Mouse (Mus musculus): ENCODE measurements at regions not wholly inside any gene's neighbourhood (a gene's known extent, or its start where the extent isn't known, plus 50 kb on each side); places are given as distances from the start of the nearest gene placed in this dataset.

GRCm38 (mm10) chr12:16006688-16007087 is 190.0 kb upstream of the Trib2 start:
- Histone ChIP-seq H3K36me3 (ENCODE audit: control insufficient read depth, insufficient read depth, low read length) (no peaks in the 10 kb centered on the region), H3K27me3 (ENCODE audit: control insufficient read depth, insufficient read depth, low read length) (no peaks in the 10 kb centered on the region), H3K4me3 (ENCODE audit: low read depth, low read length) (no peak overlapping the region), H3K9me3 (ENCODE audit: control insufficient read depth, low read depth, low read length) (no peaks in the 10 kb centered on the region), H3K4me1 (ENCODE audit: control insufficient read depth, insufficient read depth, low read length) (no peaks in the 10 kb centered on the region), H3K4me2 (replicated peaks; ENCODE audit: low read depth, low read length) (no peak overlapping the region), H3K9ac (replicated peaks; ENCODE audit: low read depth, low read length) (no peak overlapping the region), H3K27ac (ENCODE audit: low read length) (no peak overlapping the region)
- no peak for ATAC-seq (ENCODE audit: insufficient number of reproducible peaks, insufficient read depth, low FRiP score, low read depth)
- 83% methylated on average over 5 of the region's 5 CpGs for WGBS

GRCm38 (mm10) chr12:16006286-16006685 is 189.6 kb upstream of the Trib2 start:
- Histone ChIP-seq H3K4me2 (replicated peaks; ENCODE audit: low read depth, low read length) (no peak overlapping the region), H3K4me1 (ENCODE audit: control insufficient read depth, insufficient read depth, low read length) (no peaks in the 10 kb centered on the region), H3K9ac (replicated peaks; ENCODE audit: low read depth, low read length) (no peak overlapping the region), H3K9me3 (ENCODE audit: control insufficient read depth, low read depth, low read length) (no peaks in the 10 kb centered on the region), H3K4me3 (ENCODE audit: low read depth, low read length) (no peak overlapping the region), H3K27ac (ENCODE audit: low read length) (no peak overlapping the region), H3K36me3 (ENCODE audit: control insufficient read depth, insufficient read depth, low read length) (no peaks in the 10 kb centered on the region), H3K27me3 (ENCODE audit: control insufficient read depth, insufficient read depth, low read length) (no peaks in the 10 kb centered on the region)
- 94% methylated on average over 5 of the region's 5 CpGs for WGBS
- no peak for ATAC-seq (ENCODE audit: insufficient number of reproducible peaks, insufficient read depth, low FRiP score, low read depth)

- Histone ChIP-seq H3K36me3 (ENCODE audit: control insufficient read depth, insufficient read depth, low read length) (no peaks in the 10 kb centered on the region), H3K4me3 (ENCODE audit: low read depth, low read length) (no peak overlapping the region), H3K9me3 (ENCODE audit: control insufficient read depth, low read depth, low read length) (no peaks in the 10 kb centered on the region), H3K27me3 (ENCODE audit: control insufficient read depth, insufficient read depth, low read length) (no peaks in the 10 kb centered on the region), H3K9ac (replicated peaks; ENCODE audit: low read depth, low read length) (no peak overlapping the region), H3K27ac (ENCODE audit: low read length) (no peak overlapping the region), H3K4me2 (replicated peaks; ENCODE audit: low read depth, low read length) (no peak overlapping the region), H3K4me1 (ENCODE audit: control insufficient read depth, insufficient read depth, low read length) (no peaks in the 10 kb centered on the region)
- 91% methylated on average over 7 of the region's 7 CpGs for WGBS
- no peak for ATAC-seq (ENCODE audit: insufficient number of reproducible peaks, insufficient read depth, low FRiP score, low read depth)
Measured at GRCm38 (mm10) chr12:16001811-16002210, 185.1 kb upstream of the Trib2 start.

- WGBS, result 87% methylated on average over 5 of the region's 5 CpGs
- ATAC-seq (ENCODE audit: insufficient number of reproducible peaks, insufficient read depth, low FRiP score, low read depth), result no peak
- H3K27me3 ChIP-seq (ENCODE audit: control insufficient read depth, insufficient read depth, low read length), result no peaks in the 10 kb centered on the region
- H3K4me2 ChIP-seq (replicated peaks; ENCODE audit: low read depth, low read length), result no peak overlapping the region
- H3K36me3 ChIP-seq (ENCODE audit: control insufficient read depth, insufficient read depth, low read length), result no peaks in the 10 kb centered on the region
- no peak overlapping the region for H3K27ac ChIP-seq (ENCODE audit: low read length)
- no peak overlapping the region for H3K9ac ChIP-seq (replicated peaks; ENCODE audit: low read depth, low read length)
- H3K4me1 ChIP-seq (ENCODE audit: control insufficient read depth, insufficient read depth, low read length), result no peaks in the 10 kb centered on the region
- no peak overlapping the region for H3K4me3 ChIP-seq (ENCODE audit: low read depth, low read length)
- no peaks in the 10 kb centered on the region for H3K9me3 ChIP-seq (ENCODE audit: control insufficient read depth, low read depth, low read length)
Measured at GRCm38 (mm10) chr12:16001225-16001624, 184.5 kb upstream of the Trib2 start.

GRCm38 (mm10) chr12:15998331-15998730 is 181.6 kb upstream of the Trib2 start:
- H3K9ac ChIP-seq (replicated peaks; ENCODE audit: low read depth, low read length), result no peak overlapping the region
- H3K4me1 ChIP-seq (ENCODE audit: control insufficient read depth, insufficient read depth, low read length), result no peaks in the 10 kb centered on the region
- H3K9me3 ChIP-seq (ENCODE audit: control insufficient read depth, low read depth, low read length), result no peaks in the 10 kb centered on the region
- H3K27ac ChIP-seq (ENCODE audit: low read length), result no peak overlapping the region
- no peak overlapping the region for H3K4me3 ChIP-seq (ENCODE audit: low read depth, low read length)
- no peak overlapping the region for H3K4me2 ChIP-seq (replicated peaks; ENCODE audit: low read depth, low read length)
- H3K36me3 ChIP-seq (ENCODE audit: control insufficient read depth, insufficient read depth, low read length), result no peaks in the 10 kb centered on the region
- no peaks in the 10 kb centered on the region for H3K27me3 ChIP-seq (ENCODE audit: control insufficient read depth, insufficient read depth, low read length)
- ATAC-seq (ENCODE audit: insufficient number of reproducible peaks, insufficient read depth, low FRiP score, low read depth), result no peak

- Histone ChIP-seq H3K27me3 (ENCODE audit: control insufficient read depth, insufficient read depth, low read length) (no peaks in the 10 kb centered on the region), H3K36me3 (ENCODE audit: control insufficient read depth, insufficient read depth, low read length) (no peaks in the 10 kb centered on the region), H3K27ac (ENCODE audit: low read length) (no peak overlapping the region), H3K9ac (replicated peaks; ENCODE audit: low read depth, low read length) (no peak overlapping the region), H3K4me2 (replicated peaks; ENCODE audit: low read depth, low read length) (no peak overlapping the region), H3K4me3 (ENCODE audit: low read depth, low read length) (no peak overlapping the region), H3K4me1 (ENCODE audit: control insufficient read depth, insufficient read depth, low read length) (no peaks in the 10 kb centered on the region), H3K9me3 (ENCODE audit: control insufficient read depth, low read depth, low read length) (no peaks in the 10 kb centered on the region)
- ATAC-seq (ENCODE audit: insufficient number of reproducible peaks, insufficient read depth, low FRiP score, low read depth), result no peak
- 68% methylated on average over 3 of the region's 3 CpGs for WGBS
Measured at GRCm38 (mm10) chr12:15993866-15994265, 177.1 kb upstream of the Trib2 start.

GRCm38 (mm10) chr12:15986351-15986750 is 169.6 kb upstream of the Trib2 start:
- Histone ChIP-seq H3K36me3 (ENCODE audit: control insufficient read depth, insufficient read depth, low read length) (no peaks in the 10 kb centered on the region), H3K4me3 (ENCODE audit: low read depth, low read length) (no peak overlapping the region), H3K9me3 (ENCODE audit: control insufficient read depth, low read depth, low read length) (no peaks in the 10 kb centered on the region), H3K4me2 (replicated peaks; ENCODE audit: low read depth, low read length) (no peak overlapping the region), H3K9ac (replicated peaks; ENCODE audit: low read depth, low read length) (no peak overlapping the region), H3K27me3 (ENCODE audit: control insufficient read depth, insufficient read depth, low read length) (no peaks in the 10 kb centered on the region), H3K4me1 (ENCODE audit: control insufficient read depth, insufficient read depth, low read length) (no peaks in the 10 kb centered on the region), H3K27ac (ENCODE audit: low read length) (no peak overlapping the region)
- ATAC-seq (ENCODE audit: insufficient number of reproducible peaks, insufficient read depth, low FRiP score, low read depth), result no peak

GRCm38 (mm10) chr12:15985649-15986048 is 168.9 kb upstream of the Trib2 start:
- Histone ChIP-seq H3K36me3 (ENCODE audit: control insufficient read depth, insufficient read depth, low read length) (no peaks in the 10 kb centered on the region), H3K9ac (replicated peaks; ENCODE audit: low read depth, low read length) (no peak overlapping the region), H3K27me3 (ENCODE audit: control insufficient read depth, insufficient read depth, low read length) (no peaks in the 10 kb centered on the region), H3K9me3 (ENCODE audit: control insufficient read depth, low read depth, low read length) (no peaks in the 10 kb centered on the region), H3K4me2 (replicated peaks; ENCODE audit: low read depth, low read length) (no peak overlapping the region), H3K4me1 (ENCODE audit: control insufficient read depth, insufficient read depth, low read length) (no peaks in the 10 kb centered on the region), H3K4me3 (ENCODE audit: low read depth, low read length) (no peak overlapping the region), H3K27ac (ENCODE audit: low read length) (no peak overlapping the region)
- WGBS, result 61% methylated on average over 2 of the region's 2 CpGs
- ATAC-seq (ENCODE audit: insufficient number of reproducible peaks, insufficient read depth, low FRiP score, low read depth), result no peak

- no peaks in the 10 kb centered on the region for H3K36me3 ChIP-seq (ENCODE audit: control insufficient read depth, insufficient read depth, low read length)
- no peaks in the 10 kb centered on the region for H3K27me3 ChIP-seq (ENCODE audit: control insufficient read depth, insufficient read depth, low read length)
- no peak overlapping the region for H3K27ac ChIP-seq (ENCODE audit: low read length)
- H3K4me1 ChIP-seq (ENCODE audit: control insufficient read depth, insufficient read depth, low read length), result no peaks in the 10 kb centered on the region
- H3K9ac ChIP-seq (replicated peaks; ENCODE audit: low read depth, low read length), result no peak overlapping the region
- H3K4me2 ChIP-seq (replicated peaks; ENCODE audit: low read depth, low read length), result no peak overlapping the region
- 84% methylated on average over 11 of the region's 11 CpGs for WGBS
- no peak for ATAC-seq (ENCODE audit: insufficient number of reproducible peaks, insufficient read depth, low FRiP score, low read depth)
- no peaks in the 10 kb centered on the region for H3K9me3 ChIP-seq (ENCODE audit: control insufficient read depth, low read depth, low read length)
- H3K4me3 ChIP-seq (ENCODE audit: low read depth, low read length), result no peak overlapping the region
Measured at GRCm38 (mm10) chr12:15983591-15984300, 167.0 kb upstream of the Trib2 start.
